ENCODE assay signal across 7 mouse cellular contexts in genomic region chr5:105975275-105976011, GRCm38 (mm10).
A peak's percentile ranks its signal among the peaks of the same experiment; 100 is the strongest.
DNase-seq lines count a peak whose midpoint lies in the region; ATAC-seq lines count a peak whose summit lies in the region.

No protein-coding gene starts in this region.

- H3K4me3 ChIP-seq in embryonic facial prominence, embryonic 14.5 days (ENCODE audit: low read depth, low read length), result peak overlapping the region; percentile 24
- H3K4me3 ChIP-seq in heart, embryonic 13.5 days, result peak overlapping the region; percentile 31
- peak overlapping the region; percentile 21 for H3K4me3 ChIP-seq in kidney, embryonic 16.5 days (ENCODE audit: low read length)
- H3K4me3 ChIP-seq in midbrain, embryonic 11.5 days (ENCODE audit: low read depth, low read length), result peak overlapping the region; percentile 6; the same call in 1 of the 2 replicates

- peak; percentile 39 for DNase-seq in embryonic facial prominence, embryonic 14.5 days (ENCODE audit: low spot score)
- peak; percentile 89 for DNase-seq in midbrain, embryonic 11.5 days (ENCODE audit: low spot score, missing footprints)
- no peak for DNase-seq in ovary, postnatal 10 days (ENCODE audit: low spot score)
- no peak for DNase-seq in thymus, postnatal 25 days
- DNase-seq in left cerebral cortex, postnatal 25 days (ENCODE audit: low spot score in 2 of 2), result no peak

- H3K27me3 ChIP-seq in embryonic facial prominence, embryonic 14.5 days (replicated peaks; ENCODE audit: control insufficient read depth, insufficient read depth, low read length), result no peaks in the 10 kb centered on the region; the same call in 1 of the 2 replicates
- no peaks in the 10 kb centered on the region for H3K27me3 ChIP-seq in heart, embryonic 13.5 days (replicated peaks)
- H3K27me3 ChIP-seq in kidney, embryonic 16.5 days (ENCODE audit: insufficient read depth, low read length), result no peaks in the 10 kb centered on the region
- no peaks in the 10 kb centered on the region for H3K27me3 ChIP-seq in midbrain, embryonic 11.5 days (ENCODE audit: control insufficient read depth, insufficient read depth, low read length)

- H3K4me1 ChIP-seq in embryonic facial prominence, embryonic 14.5 days (ENCODE audit: control insufficient read depth, insufficient read depth, low read length), result 0 out of 2 replicates have a peak, but pooled peaks cover 3% of the 10 kb centered on the region
- H3K4me1 ChIP-seq in heart, embryonic 13.5 days, result peaks cover 26% of the 10 kb centered on the region
- 0 out of 2 replicates have a peak, but pooled peaks cover 7% of the 10 kb centered on the region for H3K4me1 ChIP-seq in kidney, embryonic 16.5 days (ENCODE audit: insufficient read depth, low read length)
- H3K4me1 ChIP-seq in midbrain, embryonic 11.5 days (ENCODE audit: control insufficient read depth, insufficient read depth, low read length), result peaks cover 5% of the 10 kb centered on the region; the same call in 1 of the 2 replicates

- H3K4me2 ChIP-seq in embryonic facial prominence, embryonic 14.5 days (ENCODE audit: low read depth, low read length), result peak overlapping the region; percentile 52
- peak overlapping the region; percentile 57 for H3K4me2 ChIP-seq in heart, embryonic 13.5 days
- H3K4me2 ChIP-seq in kidney, embryonic 16.5 days (replicated peaks; ENCODE audit: low read depth, low read length), result peak overlapping the region; percentile 42
- peak overlapping the region; percentile 37 for H3K4me2 ChIP-seq in midbrain, embryonic 11.5 days

- WGBS in embryonic facial prominence, embryonic 14.5 days, result 28% methylated on average over 21 of the region's 21 CpGs
- 46% methylated on average over 21 of the region's 21 CpGs for WGBS in heart, embryonic 13.5 days
- 37% methylated on average over 20 of the region's 21 CpGs for WGBS in kidney, embryonic 16.5 days
- 30% methylated on average over 21 of the region's 21 CpGs for WGBS in midbrain, embryonic 11.5 days

- H3K9ac ChIP-seq in embryonic facial prominence, embryonic 14.5 days (ENCODE audit: low read depth, low read length), result peak overlapping the region; percentile 25
- H3K9ac ChIP-seq in heart, embryonic 13.5 days, result no peak overlapping the region
- 0 out of 2 replicates have a peak overlapping the region, but pooled peaks have one; percentile 16 for H3K9ac ChIP-seq in kidney, embryonic 16.5 days (replicated peaks; ENCODE audit: low read length)
- H3K9ac ChIP-seq in midbrain, embryonic 11.5 days (ENCODE audit: low read length), result peak overlapping the region; percentile 22; the same call in 1 of the 2 replicates

- no peak for ATAC-seq in embryonic facial prominence, embryonic 14.5 days (ENCODE audit: low read depth)
- ATAC-seq in heart, embryonic 13.5 days (ENCODE audit: extremely low read depth, insufficient number of reproducible peaks, low FRiP score, low TSS enrichment), result no peak
- ATAC-seq in kidney, embryonic 16.5 days (ENCODE audit: low FRiP score, low TSS enrichment), result 0 out of 2 replicates have a peak, but pooled peaks have one; percentile 39
- ATAC-seq in midbrain, embryonic 11.5 days (ENCODE audit: low FRiP score), result peak; percentile 70; the same call in 1 of the 2 replicates

- intact Hi-C loops in left cerebral cortex, postnatal 25 days (cut with DNase I), result no loop called here

- H3K36me3 ChIP-seq in embryonic facial prominence, embryonic 14.5 days (ENCODE audit: control insufficient read depth, insufficient read depth, low read length), result no peaks in the 10 kb centered on the region
- no peaks in the 10 kb centered on the region for H3K36me3 ChIP-seq in heart, embryonic 13.5 days
- H3K36me3 ChIP-seq in kidney, embryonic 16.5 days (ENCODE audit: insufficient read depth, low read length), result no peaks in the 10 kb centered on the region
- H3K36me3 ChIP-seq in midbrain, embryonic 11.5 days (ENCODE audit: control insufficient read depth, insufficient read depth, low read length), result no peaks in the 10 kb centered on the region

- no peaks in the 10 kb centered on the region for H3K9me3 ChIP-seq in embryonic facial prominence, embryonic 14.5 days (ENCODE audit: control insufficient read depth, low read length)
- no peaks in the 10 kb centered on the region for H3K9me3 ChIP-seq in heart, embryonic 13.5 days
- H3K9me3 ChIP-seq in kidney, embryonic 16.5 days (ENCODE audit: low read length), result no peaks in the 10 kb centered on the region
- H3K9me3 ChIP-seq in midbrain, embryonic 11.5 days (ENCODE audit: control insufficient read depth, low read length), result no peaks in the 10 kb centered on the region

- no peak overlapping the region for H3K27ac ChIP-seq in embryonic facial prominence, embryonic 14.5 days (replicated peaks; ENCODE audit: low read depth, low read length)
- H3K27ac ChIP-seq in heart, embryonic 13.5 days (replicated peaks), result no peak overlapping the region
- H3K27ac ChIP-seq in kidney, embryonic 16.5 days (ENCODE audit: low read length), result no peak overlapping the region
- H3K27ac ChIP-seq in midbrain, embryonic 11.5 days (ENCODE audit: low read depth, low read length), result no peak overlapping the region

Comparison
In these comparisons a context has a peak if more than half of its experiments do, and no peak if none do; other contexts are left out.
1. ATAC-seq: peak in kidney, embryonic 16.5 days (single experiment) and midbrain, embryonic 11.5 days (single experiment); none in embryonic facial prominence, embryonic 14.5 days (single experiment) and heart, embryonic 13.5 days (single experiment).
2. DNase-seq: peak in embryonic facial prominence, embryonic 14.5 days (single experiment) and midbrain, embryonic 11.5 days (single experiment); none in ovary, postnatal 10 days (single experiment), thymus, postnatal 25 days (single experiment) and left cerebral cortex, postnatal 25 days (0 of 2).
3. Peak in every context shown above with its lines, with median percentiles within 50 percentile points of each other: H3K4me2 ChIP-seq and H3K4me3 ChIP-seq.